Mouse (Mus musculus) layer of hippocampus, adult 18-20 months (tissue): ENCODE results near the gene Pgm2. TPM values are rescaled to one million over a fixed set of nuclear protein-coding genes. Genes with fewer than 3 reads are reported as not detected.

Experiments
- DNase-seq, 2 experiments: peaks; one replicate each; pipeline ENCODE4 v3.0.0; 2022; ENCODE audit warnings: low spot score in 2 of 2
- total RNA-seq, 2 experiments: library from RNA; stranded (reverse); gene quantifications; 2 replicates each; pipeline ENCODE4 v1.2.3; 2021

Gene Pgm2
- total RNA-seq, 2 experiments from 2014 or later, result 9.4 to 10.0 TPM

- no peak for DNase-seq
These were observed 47.5 kb downstream of the Pgm2 start for GRCm38 (mm10) chr5:64140202-64140601.

- no peak for DNase-seq
These were observed 51.6 kb downstream of the Pgm2 start for GRCm38 (mm10) chr5:64144315-64144714.

- no peak for DNase-seq
These were observed 53.7 kb downstream of the Pgm2 start for GRCm38 (mm10) chr5:64146384-64147005.

GRCm38 (mm10) chr5:64149184-64150127 lies 56.7 kb downstream of the Pgm2 start:
- DNase-seq, result no peak

GRCm38 (mm10) chr5:64153319-64153718 lies 60.6 kb downstream of the Pgm2 start:
- DNase-seq, result no peak

- DNase-seq, result peak in 1 of 2 experiments; percentile 22
These were observed 63.3 kb downstream of the Pgm2 start, which contains the start of gene Tbc1d1 for GRCm38 (mm10) chr5:64155861-64156550. Tbc1d1 (plus strand) TSS chr5:64156305.

GRCm38 (mm10) chr5:64156579-64156978 lies 63.8 kb downstream of the Pgm2 start:
- DNase-seq, result no peak

- no peak for DNase-seq
These were observed 65.2 kb downstream of the Pgm2 start for GRCm38 (mm10) chr5:64157926-64158325.

- no peak for DNase-seq
These were observed 65.8 kb downstream of the Pgm2 start for GRCm38 (mm10) chr5:64158501-64158900.

GRCm38 (mm10) chr5:64159065-64159780 lies 66.5 kb downstream of the Pgm2 start:
- peak; percentile 58 to 66 for DNase-seq

- peak; percentile 72 to 74 for DNase-seq
These were observed 67.3 kb downstream of the Pgm2 start for GRCm38 (mm10) chr5:64159781-64160704.

- no peak for DNase-seq
These were observed 68.1 kb downstream of the Pgm2 start for GRCm38 (mm10) chr5:64160705-64161391.

GRCm38 (mm10) chr5:64161917-64162316 lies 69.2 kb downstream of the Pgm2 start:
- DNase-seq, result no peak

GRCm38 (mm10) chr5:64162582-64162981 lies 69.8 kb downstream of the Pgm2 start:
- no peak for DNase-seq

- no peak for DNase-seq
These were observed 71.7 kb downstream of the Pgm2 start for GRCm38 (mm10) chr5:64164414-64164813.

- DNase-seq, result peak in 1 of 2 experiments; percentile 37
These were observed 73.1 kb downstream of the Pgm2 start for GRCm38 (mm10) chr5:64165826-64166225.

GRCm38 (mm10) chr5:64168990-64169540 lies 76.3 kb downstream of the Pgm2 start:
- no peak for DNase-seq

- DNase-seq, result no peak
These were observed 80.1 kb downstream of the Pgm2 start for GRCm38 (mm10) chr5:64172884-64173283.

GRCm38 (mm10) chr5:64173302-64173701 lies 80.6 kb downstream of the Pgm2 start:
- no peak for DNase-seq
